Mouse (Mus musculus): ENCODE measurements around the gene Epha4.

- TF ChIP-seq CTCF (IDR thresholded peaks at IDR 0.05; ENCODE audit: control insufficient read depth, insufficient read depth, insufficient replicate concordance, low read depth, low read length) (no peak), POLR2A (IDR thresholded peaks at IDR 0.05; ENCODE audit: control insufficient read depth, low read depth, low read length) (no peak)
These were observed 8.6 kb downstream of the Epha4 start for GRCm38 (mm10) chr1:77506038-77506855.
